Mouse (Mus musculus) gonadal fat pad, adult 2 months (tissue): Measurements from ENCODE around the gene Setd1b. TPM values are rescaled to one million over a fixed set of nuclear protein-coding genes. Genes with fewer than 3 reads are reported as not detected.
"Not testable (repeated sequence)": the region's sequence is repeated elsewhere in the genome, so short reads cannot be mapped to it uniquely, and the experiment has no call there.

Source experiments
- DNase-seq: peaks from one replicate; pipeline ENCODE4 v3.0.0-alpha.2; 2012; ENCODE audit warnings: low read depth
- polyA plus RNA-seq: library from polyadenylated mRNA; depleted of rRNA; stranded (reverse); fragments of >200 nt; gene quantifications from 2 replicates; pipeline ENCODE4 v1.2.3, GENCODE M21; 2012

Gene Setd1b
- polyA plus RNA-seq, 1 experiment, result 3.5 TPM

GRCm38 (mm10) chr5:123162942-123163341 lies 20.9 kb downstream of the Setd1b start:
- no peak for DNase-seq

GRCm38 (mm10) chr5:123166437-123166836 lies 24.4 kb downstream of the Setd1b start:
- no peak for DNase-seq

- no peak for DNase-seq
These were observed 25.6 kb downstream of the Setd1b start for GRCm38 (mm10) chr5:123167591-123167990.

GRCm38 (mm10) chr5:123169284-123169683 lies 27.3 kb downstream of the Setd1b start, which contains the start of gene Psmd9:
Psmd9 (plus strand) TSS chr5:123169413.
- no peak for DNase-seq

GRCm38 (mm10) chr5:123170365-123170764 lies 28.4 kb downstream of the Setd1b start:
- no peak for DNase-seq

- peak; percentile 12 for DNase-seq
These were observed 29.8 kb downstream of the Setd1b start for GRCm38 (mm10) chr5:123171646-123172350.

GRCm38 (mm10) chr5:123178792-123179191 lies 36.8 kb downstream of the Setd1b start:
- DNase-seq, result no peak

GRCm38 (mm10) chr5:123180390-123180789 lies 38.4 kb downstream of the Setd1b start:
- DNase-seq, result no peak

- no peak for DNase-seq
These were observed 39.5 kb downstream of the Setd1b start for GRCm38 (mm10) chr5:123181536-123181935.

GRCm38 (mm10) chr5:123182651-123183050 lies 40.7 kb downstream of the Setd1b start, which contains the start of gene Hpd:
Hpd (minus strand) TSS chr5:123182727.
- DNase-seq, result no peak

- no peak for DNase-seq
These were observed 44.0 kb downstream of the Setd1b start for GRCm38 (mm10) chr5:123185966-123186365.

- DNase-seq, result no peak
These were observed 45.3 kb downstream of the Setd1b start for GRCm38 (mm10) chr5:123187306-123187705.

- no peak for DNase-seq
These were observed 48.9 kb downstream of the Setd1b start for GRCm38 (mm10) chr5:123190912-123191311.

GRCm38 (mm10) chr5:123191427-123191826 lies 49.4 kb downstream of the Setd1b start:
- no peak for DNase-seq

- no peak for DNase-seq
These were observed 50.7 kb downstream of the Setd1b start for GRCm38 (mm10) chr5:123192606-123193150.

- DNase-seq, result no peak
These were observed 51.4 kb downstream of the Setd1b start for GRCm38 (mm10) chr5:123193436-123193835.

GRCm38 (mm10) chr5:123194856-123195255 lies 52.9 kb downstream of the Setd1b start:
- no peak for DNase-seq

- DNase-seq, result no peak
These were observed 53.6 kb downstream of the Setd1b start for GRCm38 (mm10) chr5:123195500-123196000.

GRCm38 (mm10) chr5:123196746-123197145 lies 54.8 kb downstream of the Setd1b start:
- DNase-seq, result no peak

GRCm38 (mm10) chr5:123198523-123198922 lies 56.5 kb downstream of the Setd1b start:
- DNase-seq, result no peak

GRCm38 (mm10) chr5:123200816-123201522 lies 59.0 kb downstream of the Setd1b start:
- not testable (repeated sequence) for DNase-seq

- no peak for DNase-seq
These were observed 59.5 kb downstream of the Setd1b start for GRCm38 (mm10) chr5:123201523-123201892.

GRCm38 (mm10) chr5:123201987-123202386 lies 60.0 kb downstream of the Setd1b start:
- DNase-seq, result no peak
